ENCODE assay signal across 9 mouse cellular contexts in the genomic region with DNA sequence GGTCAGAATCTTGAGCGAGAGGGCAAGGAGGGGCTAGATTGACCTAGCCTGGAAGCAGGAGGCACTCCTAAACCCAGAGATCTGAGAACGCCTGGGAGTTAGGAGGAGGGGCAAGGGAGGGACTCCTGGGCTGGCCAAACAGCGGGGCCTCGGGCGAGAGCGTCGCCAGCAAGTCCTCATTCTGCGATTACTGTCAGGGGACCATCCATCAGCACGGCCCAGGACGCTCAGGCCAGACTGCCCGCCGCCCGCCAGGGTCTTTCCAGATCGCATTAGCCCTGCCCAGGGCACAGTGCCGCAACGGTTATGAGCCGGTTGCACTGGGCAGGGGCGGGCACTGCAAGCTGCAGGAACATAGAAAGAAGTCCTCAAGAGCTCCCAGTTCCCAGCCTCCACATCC. TPM values are rescaled to one million over a fixed set of nuclear protein-coding genes. Genes with fewer than 3 reads are reported as not detected.
DNase-seq lines count a peak whose midpoint lies in the region; ATAC-seq and TF ChIP-seq lines count a peak whose summit lies in the region.
"Had no signal": no experiment of that assay in that cellular context is flagged by ENCODE, and none has a peak within 500 bp of the region (broad histone marks: within the 10 kb centered on the region; RNA-seq: fewer than 3 reads in every experiment).

No protein-coding gene starts in this region.

- intact Hi-C loops in left cerebral cortex, adult 2 months (cut with DNase I), result no loop called here

- no peak overlapping the region for H3K27ac ChIP-seq in lung, embryonic 16.5 days (ENCODE audit: low read length)
- H3K27ac ChIP-seq in embryonic facial prominence, embryonic 13.5 days, result no peak overlapping the region
- no peak overlapping the region for H3K27ac ChIP-seq in intestine, postnatal 0 days (ENCODE audit: low read depth, low read length)
- no peak overlapping the region for H3K27ac ChIP-seq in left cerebral cortex, adult 2 months

- ATAC-seq in lung, embryonic 16.5 days (ENCODE audit: low read depth), result peak; percentile 51
- ATAC-seq in embryonic facial prominence, embryonic 13.5 days (ENCODE audit: insufficient number of reproducible peaks, insufficient read depth, low FRiP score, low TSS enrichment, low read depth), result no peak
- no peak for ATAC-seq in intestine, postnatal 0 days

- 3% methylated on average over 18 of the region's 18 CpGs for WGBS in lung, embryonic 16.5 days
- WGBS in embryonic facial prominence, embryonic 13.5 days, result under 1% methylated on average over 18 of the region's 18 CpGs
- 3% methylated on average over 18 of the region's 18 CpGs for WGBS in intestine, postnatal 0 days

- H3K4me3 ChIP-seq in lung, embryonic 16.5 days (ENCODE audit: low read length), result peak overlapping the region; percentile 29
- H3K4me3 ChIP-seq in embryonic facial prominence, embryonic 13.5 days, result peak overlapping the region; percentile 7; the same call in 1 of the 2 replicates
- peak overlapping the region; percentile 20; the same call in 1 of the 2 replicates for H3K4me3 ChIP-seq in intestine, postnatal 0 days (ENCODE audit: low read depth, low read length)
- H3K4me3 ChIP-seq in left cerebral cortex, adult 2 months, result no peak overlapping the region
- H3K4me3 ChIP-seq: megakaryocyte, embryonic 14.5 days had no signal

- no peaks in the 10 kb centered on the region for H3K36me3 ChIP-seq in lung, embryonic 16.5 days (ENCODE audit: control insufficient read depth, insufficient read depth, low read length)
- no peaks in the 10 kb centered on the region for H3K36me3 ChIP-seq in embryonic facial prominence, embryonic 13.5 days
- no peaks in the 10 kb centered on the region for H3K36me3 ChIP-seq in intestine, postnatal 0 days (ENCODE audit: control insufficient read depth, insufficient read depth)

- no peaks in the 10 kb centered on the region for H3K9me3 ChIP-seq in lung, embryonic 16.5 days (ENCODE audit: control insufficient read depth, low read length)
- no peaks in the 10 kb centered on the region for H3K9me3 ChIP-seq in embryonic facial prominence, embryonic 13.5 days
- H3K9me3 ChIP-seq in intestine, postnatal 0 days (ENCODE audit: control insufficient read depth), result no peaks in the 10 kb centered on the region
- H3K9me3 ChIP-seq: megakaryocyte, embryonic 14.5 days had no signal

- peaks cover 28% of the 10 kb centered on the region for H3K27me3 ChIP-seq in lung, embryonic 16.5 days (ENCODE audit: control insufficient read depth, insufficient read depth, low read depth, low read length)
- peaks cover 91% of the 10 kb centered on the region for H3K27me3 ChIP-seq in embryonic facial prominence, embryonic 13.5 days
- peaks cover 30% of the 10 kb centered on the region for H3K27me3 ChIP-seq in intestine, postnatal 0 days (replicated peaks; ENCODE audit: control insufficient read depth, insufficient read depth, low read length)

- H3K4me2 ChIP-seq in lung, embryonic 16.5 days (ENCODE audit: low read depth, low read length), result peak overlapping the region; percentile 53
- peak overlapping the region; percentile 45 for H3K4me2 ChIP-seq in embryonic facial prominence, embryonic 13.5 days
- peak overlapping the region; percentile 49 for H3K4me2 ChIP-seq in intestine, postnatal 0 days (replicated peaks; ENCODE audit: low read depth)

- H3K9ac ChIP-seq in lung, embryonic 16.5 days (ENCODE audit: low read length), result 0 out of 2 replicates have a peak overlapping the region, but pooled peaks have one; percentile 7
- peak overlapping the region; percentile 16; the same call in 1 of the 2 replicates for H3K9ac ChIP-seq in embryonic facial prominence, embryonic 13.5 days
- no peak overlapping the region for H3K9ac ChIP-seq in intestine, postnatal 0 days (ENCODE audit: low read depth, low read length)

- no peak for DNase-seq in lung, postnatal 36 days
- DNase-seq in skeletal muscle tissue, adult 2 months (ENCODE audit: low read depth, low spot score), result peak; percentile 58
- DNase-seq in left cerebral cortex, adult 11 months (ENCODE audit: low spot score), result no peak
- DNase-seq in left cerebral cortex, adult 2 months (ENCODE audit: extremely low spot score in 1 of 2, low spot score in 2 of 2), result no peak
- DNase-seq in frontal cortex, adult 2 months (ENCODE audit: extremely low spot score in 1 of 2, low spot score in 1 of 2), result no peak

- TF ChIP-seq CTCF in intestine, postnatal 0 days (IDR thresholded peaks at IDR 0.05; ENCODE audit: low read depth), result no peak
- TF ChIP-seq CTCF in left cerebral cortex, adult 2 months (IDR thresholded peaks at IDR 0.05), result no peak

- no peaks in the 10 kb centered on the region for H3K4me1 ChIP-seq in lung, embryonic 16.5 days (replicated peaks; ENCODE audit: control insufficient read depth, insufficient read depth, low read length)
- peaks cover 4% of the 10 kb centered on the region; the same call in 1 of the 2 replicates for H3K4me1 ChIP-seq in embryonic facial prominence, embryonic 13.5 days
- H3K4me1 ChIP-seq in intestine, postnatal 0 days (replicated peaks; ENCODE audit: control insufficient read depth, insufficient read depth, low read length), result no peaks in the 10 kb centered on the region
- H3K4me1 ChIP-seq: megakaryocyte, embryonic 14.5 days had no signal

RNA-seq across cellular contexts. Expression of gene Hoxc4, which starts 50.4 kb away (rescaled TPM):
- 0.93 and 1.4 TPM in 2 replicates for polyA plus RNA-seq in lung, embryonic 16.5 days (2015; fragmentation: Nextera tagmentation; extraction: Ambion mirVana)
- 0.73 and 1.7 TPM in 2 replicates for polyA plus RNA-seq in embryonic facial prominence, embryonic 13.5 days (2015; fragmentation: Nextera tagmentation; extraction: Ambion mirVana)
- 4.8 and 5.2 TPM in 2 replicates for polyA plus RNA-seq in intestine, postnatal 0 days (2015; fragmentation: Nextera tagmentation; extraction: Ambion mirVana)
- total RNA-seq in left cerebral cortex, adult 2 months (2021), result not detected
- 0.06 TPM in 1 of 2 replicates, not detected in the other for polyA plus RNA-seq in frontal cortex, adult 2 months (2012; rRNA removed)
